Mouse (Mus musculus) erythroblast, embryonic 14.5 days (primary cell): Measurements from ENCODE around the gene Tbc1d17.

ENCODE experiments used
- GATA1 ChIP-seq: IDR thresholded peaks from 2 replicates; pipeline ENCODE4 v1.6.1; 2012; ENCODE audit warnings: low read length, inconsistent platforms, mixed read lengths
- TAL1 ChIP-seq: IDR thresholded peaks from 3 replicates; pipeline ENCODE4 v1.6.1; 2012; ENCODE audit warnings: low read length, inconsistent platforms, mixed read lengths

- TF ChIP-seq GATA1 (no peak), TAL1 (no peak)
Measured at GRCm38 (mm10) chr7:44813985-44814384, 34.9 kb downstream of the Tbc1d17 start.
